Mouse (Mus musculus) embryo, embryonic 11.5 days (tissue): ENCODE results near the gene Armc8.
"Not testable (repeated sequence)": the region's sequence is repeated elsewhere in the genome, so short reads cannot be mapped to it uniquely, and the experiment has no call there.

Source experiments
- DNase-seq: peaks from one replicate; pipeline ENCODE4 v3.0.0-alpha.2; 2012; ENCODE audit warnings: low read depth, low spot score

The Armc8 gene

DNA sequence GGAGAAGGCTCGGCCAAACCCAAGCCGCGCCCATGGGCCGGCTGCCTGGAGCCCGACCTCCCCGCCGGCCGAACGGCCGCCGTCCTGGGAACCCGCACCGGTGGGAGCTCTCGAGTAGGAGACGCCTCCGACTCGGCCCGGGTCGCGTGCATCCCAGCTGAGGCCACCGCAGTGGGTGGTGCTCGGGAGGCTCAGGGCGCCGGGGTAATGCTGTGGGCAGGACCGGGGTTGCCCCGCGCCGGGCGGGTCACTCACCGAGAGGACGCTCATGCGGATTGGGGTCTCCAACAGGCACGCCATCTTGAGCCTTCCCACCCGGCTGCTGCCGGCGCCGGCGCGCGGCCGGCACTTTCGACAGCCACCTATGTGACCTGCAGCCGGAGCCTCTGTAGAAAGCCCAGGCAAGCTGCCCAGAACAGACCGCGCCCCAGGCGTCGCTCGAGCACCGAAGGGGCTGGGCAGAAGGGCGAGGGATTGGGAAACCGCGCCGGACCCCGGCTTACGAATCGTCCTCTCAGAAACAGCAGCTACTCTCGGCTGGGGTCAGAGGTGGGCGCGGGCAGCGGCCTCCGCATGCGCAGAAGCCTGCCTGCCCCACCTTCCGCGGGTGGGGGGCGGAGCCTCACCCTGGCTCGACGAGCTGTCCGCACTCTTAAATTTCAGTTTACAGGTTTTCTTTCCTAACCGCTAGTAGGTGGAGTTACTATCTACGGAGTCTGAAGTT is at the start of gene Armc8:
Gene Armc8 (minus strand): TSS at position 553 of the 724 bp plus-strand sequence.
- DNase-seq = peak; percentile 85

DNA sequence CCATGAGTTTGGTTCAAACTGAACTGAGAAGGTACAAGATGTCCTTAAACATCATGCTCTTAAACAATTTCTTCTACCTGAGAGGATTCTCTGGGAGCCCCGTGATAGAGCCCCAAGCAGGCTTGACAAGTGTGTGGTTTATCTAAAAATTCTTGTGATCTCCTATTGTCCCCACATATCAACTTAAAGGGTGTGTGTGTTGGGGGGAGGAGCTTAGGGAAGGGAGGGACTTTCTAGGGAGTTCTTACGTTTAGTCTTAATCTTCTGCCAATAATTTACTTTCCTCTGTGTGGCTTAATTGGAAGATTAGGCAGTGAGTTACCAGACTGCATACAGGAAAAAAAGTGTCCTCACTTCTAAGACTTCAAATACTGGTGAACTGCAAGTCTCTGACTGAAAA is 43.5 kb upstream of the Armc8 start, which contains the start of gene A4gnt:
Gene A4gnt (plus strand): TSS at position 301 of the 400 bp plus-strand sequence.
- no peak for DNase-seq

DNA sequence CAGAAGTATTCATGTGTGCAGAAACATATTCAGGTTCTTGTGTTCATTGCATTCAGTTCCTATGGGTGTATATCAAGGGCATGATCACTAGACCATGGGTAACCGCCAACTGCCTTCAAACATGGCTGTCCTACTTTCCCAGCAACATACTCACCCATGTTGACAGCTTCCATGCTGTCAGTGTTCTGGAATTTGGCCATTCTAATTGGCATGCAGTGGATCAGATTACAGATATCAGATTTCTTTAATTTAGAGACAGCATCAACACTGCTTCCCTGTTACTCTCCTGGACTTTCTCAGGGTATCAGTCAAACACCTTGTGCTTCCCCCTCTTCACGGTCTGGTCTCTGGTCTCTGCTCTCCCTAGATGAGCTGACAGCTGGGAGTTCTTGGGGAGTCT is 34.9 kb upstream of the Armc8 start:
- no peak for DNase-seq

DNA sequence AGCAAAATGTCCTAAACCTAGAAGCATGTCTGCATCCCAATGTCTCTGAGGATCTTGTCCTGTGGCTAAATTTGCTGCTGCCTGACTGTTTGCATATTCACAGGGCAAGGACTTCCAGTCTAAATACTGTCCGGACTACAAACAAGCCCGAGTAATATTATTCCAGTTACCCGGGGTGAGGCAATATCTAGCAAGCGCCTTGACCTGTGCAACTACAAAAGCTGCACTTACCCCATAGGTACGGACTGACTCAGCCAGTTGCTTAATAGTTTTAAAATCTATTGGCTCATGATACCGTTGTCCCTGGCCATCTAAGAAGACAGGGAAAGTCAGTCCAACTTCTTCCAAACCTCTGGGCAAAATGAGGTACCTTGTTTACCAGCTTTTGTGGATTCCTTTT is 30.4 kb upstream of the Armc8 start:
- DNase-seq = not testable (repeated sequence)

DNA sequence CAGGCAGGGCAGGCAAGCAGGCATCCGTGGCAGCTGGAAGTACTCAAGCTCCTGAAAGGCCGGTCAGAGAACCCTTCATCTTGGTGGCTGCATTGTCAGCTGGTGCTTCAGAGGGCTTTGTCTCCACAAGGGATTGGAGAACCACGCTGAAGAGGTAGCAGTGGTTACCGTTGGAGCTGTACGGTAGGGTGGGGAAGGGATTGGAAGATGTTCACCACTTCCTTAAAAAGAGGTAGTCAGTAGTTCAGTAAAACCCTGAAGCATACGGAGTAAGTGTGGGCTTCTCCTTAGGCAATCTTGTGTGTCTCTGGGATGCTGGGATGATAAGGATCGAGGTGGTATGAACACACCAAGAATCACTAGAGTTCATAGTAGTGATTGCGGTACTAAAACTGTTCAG is 22.4 kb upstream of the Armc8 start:
- DNase-seq = no peak

DNA sequence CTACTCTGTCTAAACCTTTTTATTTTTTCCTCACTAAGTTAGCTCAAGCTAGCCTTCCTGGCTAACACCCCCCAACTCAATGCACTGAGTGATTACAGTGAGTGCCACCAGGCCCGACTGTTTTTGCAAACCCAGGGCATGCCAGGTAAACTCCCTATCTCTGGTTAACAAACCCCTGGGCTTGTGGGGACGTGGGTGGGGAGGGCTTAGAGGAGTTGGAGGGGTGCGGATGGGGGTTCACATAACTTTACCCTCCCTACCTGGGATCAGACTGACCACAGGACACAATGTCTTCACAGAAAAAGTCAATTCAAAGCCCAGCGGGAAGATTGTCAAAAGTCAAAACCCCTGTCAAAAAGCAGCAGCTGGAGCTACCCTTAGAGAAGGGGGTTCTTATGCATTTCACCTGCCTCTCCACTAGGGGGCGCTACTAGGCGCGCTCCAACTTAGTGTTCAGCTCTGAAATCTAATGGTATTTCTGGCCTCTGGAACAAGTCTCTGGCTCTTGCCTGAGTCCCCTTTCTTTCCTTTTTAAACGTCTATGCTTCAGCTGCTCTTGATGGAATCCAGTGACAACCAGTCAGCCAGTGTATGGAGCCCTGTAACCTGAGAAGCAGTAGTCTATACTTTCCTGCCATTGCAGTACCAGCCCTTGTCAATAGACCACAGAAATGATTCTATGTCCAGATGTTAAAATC is 19.0 kb upstream of the Armc8 start:
- peak; percentile 45 for DNase-seq

DNA sequence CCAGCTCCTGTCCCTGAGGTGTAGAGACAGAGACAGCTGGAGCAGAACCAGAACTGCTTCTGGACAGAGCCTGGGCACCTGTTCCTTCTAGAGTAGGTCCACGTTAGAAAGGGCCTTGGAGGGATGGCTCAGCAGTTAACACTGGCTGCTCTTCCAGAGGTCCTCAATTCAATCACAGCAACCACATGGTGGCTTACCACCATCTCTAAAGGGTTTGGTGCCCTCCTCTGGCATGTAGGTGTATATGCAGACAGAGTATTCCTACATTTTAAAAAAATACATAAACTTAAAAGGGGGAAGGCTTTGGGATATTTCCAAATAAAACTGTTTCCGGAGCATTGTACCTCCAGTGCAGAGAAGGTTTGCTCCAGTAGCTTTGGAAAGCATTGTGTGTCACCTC is 12.0 kb upstream of the Armc8 start:
- no peak for DNase-seq

DNA sequence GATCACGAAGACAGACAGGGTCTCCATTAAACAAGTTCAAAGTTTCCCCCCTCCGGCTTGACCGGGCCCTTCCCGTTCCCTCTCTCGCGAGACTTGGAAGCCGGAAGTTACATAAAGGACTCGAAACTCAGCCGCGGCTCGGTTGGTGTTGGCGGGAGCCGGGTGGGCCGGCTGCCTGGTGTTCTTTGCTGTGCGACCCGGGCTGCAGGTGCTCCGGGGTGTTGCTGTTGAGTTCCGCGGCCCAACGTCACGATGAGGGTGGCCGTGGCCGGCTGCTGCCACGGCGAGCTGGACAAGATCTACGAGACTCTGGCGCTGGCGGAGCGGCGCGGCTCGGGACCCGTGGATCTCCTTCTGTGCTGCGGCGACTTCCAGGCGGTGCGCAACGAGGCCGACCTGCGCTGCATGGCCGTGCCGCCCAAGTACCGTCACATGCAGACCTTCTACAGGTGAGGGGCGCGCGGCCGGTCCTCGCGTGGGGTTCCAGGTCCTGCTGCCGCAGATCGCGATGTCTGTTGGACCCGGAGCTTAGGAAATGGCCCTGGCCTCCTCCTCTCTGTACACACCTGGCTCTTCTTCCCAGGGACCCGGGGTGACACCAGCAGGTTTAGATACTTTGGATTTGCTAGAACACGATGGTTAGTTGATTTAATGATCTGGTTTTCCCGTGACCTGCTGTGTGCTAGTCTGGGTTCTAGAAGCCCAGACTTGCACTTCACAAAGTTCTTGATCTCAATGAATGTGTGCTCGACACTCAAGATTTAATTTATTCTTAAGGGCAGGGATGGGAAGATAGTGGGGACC is 7.2 kb upstream of the Armc8 start, which contains the start of gene Dbr1:
Gene Dbr1 (plus strand): TSS at position 123 of the 804 bp plus-strand sequence.
- peak; percentile 84 for DNase-seq

DNA sequence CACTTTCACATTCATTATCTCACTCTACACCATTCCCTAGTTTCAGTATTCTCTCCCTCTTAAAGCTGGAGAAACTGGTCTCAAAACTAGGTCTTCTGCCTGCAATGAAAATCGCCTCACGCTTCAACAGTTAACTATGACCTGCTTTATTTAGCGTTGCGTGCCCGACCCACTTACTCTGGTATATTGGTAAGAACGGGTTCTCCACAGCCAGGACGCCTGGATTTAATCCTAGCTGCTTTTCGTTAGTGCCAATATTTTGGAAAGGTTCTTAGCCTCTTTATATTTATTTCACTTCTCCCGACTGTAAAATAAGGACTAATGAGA is 335 bp upstream of the Armc8 start:
- no peak for DNase-seq

DNA sequence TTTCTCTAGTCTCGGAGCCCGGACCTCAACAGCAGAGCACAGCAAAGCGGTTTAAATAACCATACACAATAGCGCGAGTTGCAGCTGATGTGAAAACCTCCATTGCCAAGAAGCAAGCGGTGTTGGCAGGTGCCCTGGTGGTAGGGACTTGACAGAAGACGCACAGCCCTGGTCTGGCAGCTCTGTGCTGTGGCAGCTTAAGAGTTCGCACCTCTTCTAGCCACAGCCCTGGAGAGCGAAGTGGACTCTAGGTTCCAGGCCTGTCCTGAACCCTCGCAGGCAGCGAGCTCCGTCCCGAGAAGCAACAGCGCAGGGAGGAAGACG is 714 bp downstream of the Armc8 start:
- DNase-seq = no peak

DNA sequence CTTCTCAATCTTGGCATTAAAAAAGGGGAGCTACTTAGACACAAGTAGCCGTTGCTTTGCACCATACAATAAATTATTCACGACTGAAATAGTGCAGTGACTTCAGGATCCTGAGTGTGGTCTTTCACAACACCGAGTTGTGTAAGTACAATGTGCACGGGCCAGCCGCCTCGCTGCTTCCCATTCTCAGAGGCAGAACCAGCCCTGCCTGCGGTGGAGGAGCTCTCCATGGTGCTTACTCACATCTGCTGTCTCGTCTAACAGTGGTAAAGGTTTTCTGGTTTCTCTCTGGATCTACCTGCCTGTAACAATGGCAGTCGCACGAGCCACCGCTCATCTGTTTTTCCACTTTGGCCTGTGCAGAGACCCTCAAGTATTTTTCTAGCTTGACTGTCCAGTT is 5.0 kb downstream of the Armc8 start:
- DNase-seq = peak; percentile 46

DNA sequence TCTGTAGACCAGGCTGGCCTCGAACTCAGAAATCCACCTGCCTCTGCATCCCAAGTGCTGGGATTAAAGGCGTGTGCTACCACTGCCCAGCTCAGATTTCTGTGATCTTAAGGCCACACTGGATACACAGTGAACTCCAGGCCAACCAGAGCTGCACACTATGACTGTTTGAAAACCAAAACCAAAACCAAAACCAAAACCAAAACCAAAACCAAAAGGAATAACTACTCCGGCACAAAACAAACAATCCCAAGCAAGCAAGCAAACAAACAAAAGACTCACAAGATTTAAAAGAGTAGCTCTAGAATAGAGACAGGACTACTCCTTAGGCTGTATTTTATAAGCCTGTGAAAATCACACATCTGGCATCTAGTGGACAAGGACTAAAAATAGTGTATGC is 8.3 kb downstream of the Armc8 start:
- no peak for DNase-seq

DNA sequence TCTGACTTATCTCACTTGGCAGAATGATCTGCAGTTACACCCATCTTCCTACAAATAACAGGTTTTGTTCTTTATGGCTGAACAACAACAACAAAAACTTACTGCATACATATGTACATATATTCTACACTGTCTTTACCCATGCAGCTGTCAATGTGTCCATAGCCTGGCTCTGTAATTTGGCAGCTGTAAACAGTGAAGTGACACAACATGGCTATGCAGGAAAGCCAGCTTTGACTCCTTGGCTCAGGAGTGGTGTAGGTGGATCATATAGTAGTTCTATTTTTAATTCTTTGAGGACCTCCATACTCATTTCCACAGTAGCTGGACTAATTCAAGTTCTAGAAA is 9.2 kb downstream of the Armc8 start:
- DNase-seq = no peak

DNA sequence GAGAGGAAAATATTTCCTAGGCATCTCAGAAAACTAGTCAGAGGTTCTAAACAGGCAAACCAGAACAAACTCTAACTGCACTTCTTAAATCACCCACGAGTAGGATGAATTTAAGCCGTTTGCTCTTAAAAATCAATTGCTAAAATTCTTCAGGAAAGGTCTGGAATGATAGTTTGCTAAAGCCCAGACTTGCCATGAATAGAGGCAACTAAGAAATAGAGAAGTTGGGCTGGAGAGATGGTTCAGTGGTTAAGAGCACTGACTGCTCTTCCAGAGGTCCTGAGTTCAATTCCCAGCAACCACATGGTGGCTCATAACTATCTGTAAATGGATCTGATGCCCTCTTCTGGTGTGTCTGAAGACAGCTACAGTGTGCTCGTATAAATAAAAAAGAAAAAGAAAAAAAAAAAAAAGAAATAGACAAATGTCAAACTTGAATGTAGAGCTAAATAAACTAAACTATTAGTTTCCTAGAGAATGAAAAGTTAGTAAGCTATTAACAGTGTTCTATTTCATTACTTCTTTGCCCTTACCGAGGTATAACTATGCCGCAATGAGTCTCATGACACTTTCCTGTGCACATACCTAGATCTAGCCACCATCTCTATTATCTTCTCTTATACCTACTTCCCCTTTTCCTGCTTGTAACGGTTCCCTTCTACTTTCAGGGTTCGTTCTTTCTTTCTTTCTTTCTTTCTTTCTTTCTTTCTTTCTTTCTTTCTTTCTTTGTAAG is 9.7 kb downstream of the Armc8 start:
- no peak for DNase-seq

DNA sequence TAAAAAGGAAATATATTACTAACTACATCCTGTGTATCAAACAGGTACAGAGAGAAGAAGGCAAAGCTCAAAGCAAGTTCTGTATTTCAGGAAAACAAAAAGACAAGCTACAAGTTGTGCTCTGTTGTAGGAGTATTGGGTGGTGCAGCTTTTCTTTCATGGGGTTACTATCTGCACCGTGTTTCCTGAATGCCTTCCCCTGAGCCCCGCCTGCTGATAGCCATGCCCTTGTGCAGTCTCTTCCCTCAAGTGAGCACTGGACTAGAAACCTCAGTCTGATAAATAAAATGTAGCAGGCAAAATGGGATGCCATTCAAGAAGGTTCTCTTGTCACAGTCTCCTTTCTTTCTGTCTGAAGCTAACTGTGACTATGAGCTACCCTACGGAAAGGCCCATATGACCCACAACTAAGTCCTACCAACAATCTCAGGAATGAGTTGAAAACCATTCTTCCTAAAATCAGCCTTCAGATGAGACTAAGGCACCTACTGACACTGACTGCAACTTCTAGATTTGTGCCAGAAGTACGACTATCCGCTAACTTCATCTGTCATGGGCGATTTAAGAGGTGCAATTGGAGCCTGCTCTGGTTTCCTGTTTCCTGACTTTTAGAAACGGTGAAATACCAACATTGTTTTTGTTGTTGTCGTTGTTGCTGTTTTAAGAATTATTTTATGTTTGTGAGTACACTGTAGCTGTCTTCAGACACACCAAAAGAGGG is 11.0 kb downstream of the Armc8 start:
- DNase-seq = no peak

DNA sequence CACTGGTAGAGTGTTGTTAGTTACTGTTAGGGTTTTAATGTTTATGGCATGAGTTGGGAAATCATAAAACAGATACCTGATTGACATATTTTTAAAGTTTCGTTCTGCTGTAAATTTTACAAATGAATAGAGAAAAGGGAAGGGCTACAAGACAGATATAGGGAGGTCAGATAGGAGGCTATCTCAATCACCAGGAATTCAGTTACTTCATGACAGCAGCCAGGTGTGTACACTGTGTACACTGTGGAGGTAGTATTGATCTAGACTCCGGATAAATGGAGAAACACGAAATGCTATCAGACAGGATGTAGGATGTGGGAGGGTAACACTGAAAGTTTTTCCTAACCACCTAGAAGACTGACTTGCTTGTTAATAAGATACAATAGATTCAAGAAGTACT is 13.4 kb downstream of the Armc8 start:
- DNase-seq = no peak

DNA sequence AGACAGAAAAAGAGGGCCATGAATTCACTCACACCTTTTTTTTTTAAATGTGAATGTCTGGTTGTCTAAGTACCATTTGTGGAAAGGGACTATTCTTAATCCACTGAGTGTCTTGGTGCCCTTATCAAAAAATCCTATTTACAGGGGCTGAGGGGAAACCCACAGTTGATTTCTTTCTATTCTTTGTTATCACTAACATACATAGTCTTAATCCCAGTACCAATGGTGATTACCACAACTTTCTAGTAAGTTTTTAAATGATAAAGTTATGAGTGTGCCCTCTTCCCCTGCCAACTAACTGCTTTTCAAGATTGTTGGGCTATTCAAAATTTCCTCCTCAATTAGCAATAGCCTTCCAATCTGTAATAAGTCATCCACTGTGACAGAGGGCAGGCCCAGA is 14.6 kb downstream of the Armc8 start:
- DNase-seq = no peak

DNA sequence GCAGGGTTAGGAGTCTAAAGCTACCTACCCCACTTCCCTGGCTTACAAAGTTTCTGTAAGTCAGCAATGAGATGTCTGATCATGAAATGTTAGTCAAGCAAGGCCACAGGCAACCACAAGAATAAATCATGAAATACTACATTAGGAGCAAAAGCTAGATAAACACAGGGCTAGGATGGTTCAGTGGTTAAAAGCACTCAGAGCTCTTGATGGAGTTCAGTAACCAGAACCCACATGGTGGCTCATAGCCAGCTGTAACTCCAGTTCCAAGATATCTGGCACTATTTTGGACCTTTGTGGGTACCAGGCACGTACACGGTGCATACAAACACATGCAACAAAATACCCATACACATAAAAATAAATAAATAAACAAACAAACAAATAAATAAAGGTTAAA is 15.7 kb downstream of the Armc8 start:
- DNase-seq = no peak

DNA sequence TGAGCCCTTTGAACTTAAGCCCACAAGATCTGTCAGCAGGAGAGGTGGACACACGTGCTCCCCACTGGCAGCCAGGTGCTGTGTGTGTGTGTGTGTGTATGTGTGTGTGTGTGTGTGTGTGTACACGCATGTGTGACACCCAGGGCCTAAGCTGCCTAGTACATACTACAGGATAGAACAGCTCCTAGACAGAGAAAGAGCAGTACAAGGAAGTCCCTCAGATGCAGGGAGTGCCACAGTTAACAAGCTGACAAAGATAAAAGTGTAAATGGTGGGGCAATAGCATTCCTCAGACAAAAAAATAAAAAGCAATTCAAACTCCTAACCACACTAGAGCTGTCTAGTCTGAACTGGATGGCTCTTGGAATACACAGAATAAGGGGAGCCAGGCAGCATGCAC is 16.6 kb downstream of the Armc8 start:
- DNase-seq = no peak

DNA sequence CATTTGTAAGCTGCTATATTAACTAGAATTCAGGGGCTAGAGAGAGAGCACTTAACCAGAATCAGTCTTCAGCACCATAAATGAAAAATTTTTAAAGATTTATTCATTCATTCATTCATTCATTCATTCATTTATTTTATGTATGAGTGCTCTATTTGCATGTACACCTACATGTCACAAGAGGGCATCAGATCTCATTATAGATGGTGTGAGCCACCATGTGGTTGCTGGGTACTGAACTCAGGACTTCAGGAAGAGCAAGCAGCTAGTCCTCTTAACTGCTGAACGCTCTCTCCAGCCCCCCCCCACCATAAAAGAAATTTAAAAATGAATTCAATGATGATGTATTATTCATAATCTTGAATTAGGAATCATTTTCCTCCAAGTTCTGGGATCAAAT is 22.4 kb downstream of the Armc8 start:
- DNase-seq = no peak

DNA sequence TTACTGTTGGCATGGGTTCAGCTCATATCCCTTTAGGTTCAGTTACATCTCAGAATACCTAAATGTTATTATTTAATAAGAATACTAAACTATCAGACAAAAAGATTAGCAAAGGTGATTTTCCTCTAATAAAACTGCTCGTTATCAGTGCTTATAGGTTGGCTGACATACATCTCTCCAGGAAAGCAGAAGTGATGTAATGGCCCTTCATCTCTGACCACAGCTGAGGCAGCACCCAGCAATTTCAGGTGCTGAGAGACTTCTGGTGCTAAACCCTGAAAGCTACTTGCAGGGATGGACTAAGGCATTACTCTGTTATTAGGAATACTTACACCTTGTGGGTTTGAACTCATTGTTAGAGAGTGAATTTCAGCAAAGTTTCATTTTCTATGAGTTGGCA is 36.8 kb downstream of the Armc8 start:
- DNase-seq = no peak

DNA sequence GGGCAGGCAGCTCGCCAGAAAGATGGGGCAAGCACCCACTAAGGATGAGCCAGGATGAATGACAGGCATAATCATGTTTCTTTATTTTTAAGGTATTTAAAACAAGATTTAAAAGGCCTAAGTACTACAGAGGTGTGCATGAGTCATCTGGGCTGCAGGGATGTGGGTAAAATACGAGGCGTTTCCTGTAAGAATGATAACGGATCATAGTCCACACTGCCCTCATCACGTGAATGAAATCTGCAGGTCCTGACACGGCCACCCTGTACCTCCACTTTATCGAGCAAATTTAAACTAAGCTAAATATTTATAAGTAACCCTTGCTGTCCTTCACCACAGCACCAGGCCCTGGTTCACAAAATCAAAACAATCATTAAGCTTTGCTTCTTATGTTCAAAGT is 62.8 kb downstream of the Armc8 start:
- no peak for DNase-seq
